Mouse (Mus musculus): Measurements from ENCODE around the gene Rapgef4. TPM values are rescaled to one million over a fixed set of nuclear protein-coding genes. Genes with fewer than 3 reads are reported as not detected.

Rapgef4 gene
- polyA plus RNA-seq, 1 experiment = 0.08 TPM

GRCm38 (mm10) chr2:72021845-72022244, 40.8 kb downstream of the Rapgef4 start:
- no peaks in the 10 kb centered on the region for H3K36me3 ChIP-seq (ENCODE audit: control insufficient read depth, insufficient read depth)
- no peak for TF ChIP-seq USF1 (IDR thresholded peaks at IDR 0.05; ENCODE audit: low read depth)
- TF ChIP-seq MAX (IDR thresholded peaks at IDR 0.05) = no peak
- TF ChIP-seq FOSL1 (IDR thresholded peaks at IDR 0.05; ENCODE audit: insufficient read depth, low read length, poor library complexity, severe bottlenecking) = no peak
- no peak for TF ChIP-seq CEBPB (IDR thresholded peaks at IDR 0.05; ENCODE audit: low read depth)
- TF ChIP-seq MYOG (IDR thresholded peaks at IDR 0.05; ENCODE audit: control insufficient read depth, extremely low read depth, insufficient read length) = no peak
- no peak for TF ChIP-seq MYOD1 (IDR thresholded peaks at IDR 0.05; ENCODE audit: control insufficient read depth, insufficient read length, low read depth)
- TF ChIP-seq CTCF (IDR thresholded peaks at IDR 0.05; ENCODE audit: control insufficient read depth, insufficient read depth, insufficient read length) = no peak
- no peak overlapping the region for H3K4me3 ChIP-seq (ENCODE audit: insufficient read depth, poor library complexity, severe bottlenecking)
- H3K79me3 ChIP-seq (ENCODE audit: low read depth) = no peaks in the 10 kb centered on the region
- H3K79me2 ChIP-seq (ENCODE audit: control insufficient read depth, insufficient read depth) = no peaks in the 10 kb centered on the region
- no peak overlapping the region for H3ac ChIP-seq (ENCODE audit: control insufficient read depth, insufficient read length, low read depth)
- H3K27me3 ChIP-seq (ENCODE audit: control insufficient read depth, insufficient read depth, insufficient read length) = no peaks in the 10 kb centered on the region

GRCm38 (mm10) chr2:72023791-72024190, 42.8 kb downstream of the Rapgef4 start:
- no peaks in the 10 kb centered on the region for H3K79me3 ChIP-seq (ENCODE audit: low read depth)
- TF ChIP-seq CEBPB (IDR thresholded peaks at IDR 0.05; ENCODE audit: low read depth) = no peak
- no peak for TF ChIP-seq CTCF (IDR thresholded peaks at IDR 0.05; ENCODE audit: control insufficient read depth, insufficient read depth, insufficient read length)
- TF ChIP-seq USF1 (IDR thresholded peaks at IDR 0.05; ENCODE audit: low read depth) = no peak
- no peak for TF ChIP-seq FOSL1 (IDR thresholded peaks at IDR 0.05; ENCODE audit: insufficient read depth, low read length, poor library complexity, severe bottlenecking)
- no peak for TF ChIP-seq MAX (IDR thresholded peaks at IDR 0.05)
- no peak for TF ChIP-seq MYOD1 (IDR thresholded peaks at IDR 0.05; ENCODE audit: control insufficient read depth, insufficient read length, low read depth)
- TF ChIP-seq MYOG (IDR thresholded peaks at IDR 0.05; ENCODE audit: control insufficient read depth, extremely low read depth, insufficient read length) = no peak
- no peaks in the 10 kb centered on the region for H3K79me2 ChIP-seq (ENCODE audit: control insufficient read depth, insufficient read depth)
- H3K27me3 ChIP-seq (ENCODE audit: control insufficient read depth, insufficient read depth, insufficient read length) = no peaks in the 10 kb centered on the region
- H3ac ChIP-seq (ENCODE audit: control insufficient read depth, insufficient read length, low read depth) = no peak overlapping the region
- H3K36me3 ChIP-seq (ENCODE audit: control insufficient read depth, insufficient read depth) = no peaks in the 10 kb centered on the region
- H3K4me3 ChIP-seq (ENCODE audit: insufficient read depth, poor library complexity, severe bottlenecking) = no peak overlapping the region

GRCm38 (mm10) chr2:72025660-72026059, 44.6 kb downstream of the Rapgef4 start:
- Histone ChIP-seq H3K27me3 (ENCODE audit: control insufficient read depth, insufficient read depth, insufficient read length) (no peaks in the 10 kb centered on the region), H3K36me3 (ENCODE audit: control insufficient read depth, insufficient read depth) (no peaks in the 10 kb centered on the region), H3K4me3 (ENCODE audit: insufficient read depth, poor library complexity, severe bottlenecking) (no peak overlapping the region), H3K79me3 (ENCODE audit: low read depth) (no peaks in the 10 kb centered on the region), H3K79me2 (ENCODE audit: control insufficient read depth, insufficient read depth) (no peaks in the 10 kb centered on the region), H3ac (ENCODE audit: control insufficient read depth, insufficient read length, low read depth) (no peak overlapping the region)
- TF ChIP-seq MAX (IDR thresholded peaks at IDR 0.05) (no peak), FOSL1 (IDR thresholded peaks at IDR 0.05; ENCODE audit: insufficient read depth, low read length, poor library complexity, severe bottlenecking) (no peak), CTCF (IDR thresholded peaks at IDR 0.05; ENCODE audit: control insufficient read depth, insufficient read depth, insufficient read length) (no peak), MYOG (IDR thresholded peaks at IDR 0.05; ENCODE audit: control insufficient read depth, extremely low read depth, insufficient read length) (no peak), MYOD1 (IDR thresholded peaks at IDR 0.05; ENCODE audit: control insufficient read depth, insufficient read length, low read depth) (no peak), USF1 (IDR thresholded peaks at IDR 0.05; ENCODE audit: low read depth) (no peak), CEBPB (IDR thresholded peaks at IDR 0.05; ENCODE audit: low read depth) (no peak)

- H3K27me3 ChIP-seq (ENCODE audit: control insufficient read depth, insufficient read depth, insufficient read length) = no peaks in the 10 kb centered on the region
- no peaks in the 10 kb centered on the region for H3K79me3 ChIP-seq (ENCODE audit: low read depth)
- no peak for TF ChIP-seq MYOG (IDR thresholded peaks at IDR 0.05; ENCODE audit: control insufficient read depth, extremely low read depth, insufficient read length)
- TF ChIP-seq MYOD1 (IDR thresholded peaks at IDR 0.05; ENCODE audit: control insufficient read depth, insufficient read length, low read depth) = no peak
- TF ChIP-seq CTCF (IDR thresholded peaks at IDR 0.05; ENCODE audit: control insufficient read depth, insufficient read depth, insufficient read length) = no peak
- TF ChIP-seq CEBPB (IDR thresholded peaks at IDR 0.05; ENCODE audit: low read depth) = no peak
- TF ChIP-seq USF1 (IDR thresholded peaks at IDR 0.05; ENCODE audit: low read depth) = no peak
- no peak for TF ChIP-seq MAX (IDR thresholded peaks at IDR 0.05)
- TF ChIP-seq FOSL1 (IDR thresholded peaks at IDR 0.05; ENCODE audit: insufficient read depth, low read length, poor library complexity, severe bottlenecking) = no peak
- no peaks in the 10 kb centered on the region for H3K36me3 ChIP-seq (ENCODE audit: control insufficient read depth, insufficient read depth)
- no peaks in the 10 kb centered on the region for H3K79me2 ChIP-seq (ENCODE audit: control insufficient read depth, insufficient read depth)
- H3ac ChIP-seq (ENCODE audit: control insufficient read depth, insufficient read length, low read depth) = no peak overlapping the region
- no peak overlapping the region for H3K4me3 ChIP-seq (ENCODE audit: insufficient read depth, poor library complexity, severe bottlenecking)
Measured at GRCm38 (mm10) chr2:72026506-72026905, 45.5 kb downstream of the Rapgef4 start.

- TF ChIP-seq CEBPB (IDR thresholded peaks at IDR 0.05; ENCODE audit: low read depth) (no peak), FOSL1 (IDR thresholded peaks at IDR 0.05; ENCODE audit: insufficient read depth, low read length, poor library complexity, severe bottlenecking) (no peak), MYOD1 (IDR thresholded peaks at IDR 0.05; ENCODE audit: control insufficient read depth, insufficient read length, low read depth) (no peak)
Measured at GRCm38 (mm10) chr2:72029081-72029480, 48.0 kb downstream of the Rapgef4 start.

GRCm38 (mm10) chr2:72029586-72030144, 48.6 kb downstream of the Rapgef4 start:
- no peaks in the 10 kb centered on the region for H3K79me2 ChIP-seq (ENCODE audit: control insufficient read depth, insufficient read depth)
- H3K27me3 ChIP-seq (ENCODE audit: control insufficient read depth, insufficient read depth, insufficient read length) = no peaks in the 10 kb centered on the region
- H3K79me3 ChIP-seq (ENCODE audit: low read depth) = no peaks in the 10 kb centered on the region
- no peak overlapping the region for H3ac ChIP-seq (ENCODE audit: control insufficient read depth, insufficient read length, low read depth)
- no peak overlapping the region for H3K4me3 ChIP-seq (ENCODE audit: insufficient read depth, poor library complexity, severe bottlenecking)
- no peak for TF ChIP-seq FOSL1 (IDR thresholded peaks at IDR 0.05; ENCODE audit: insufficient read depth, low read length, poor library complexity, severe bottlenecking)
- TF ChIP-seq CTCF (IDR thresholded peaks at IDR 0.05; ENCODE audit: control insufficient read depth, insufficient read depth, insufficient read length) = no peak
- TF ChIP-seq MAX (IDR thresholded peaks at IDR 0.05) = no peak
- TF ChIP-seq USF1 (IDR thresholded peaks at IDR 0.05; ENCODE audit: low read depth) = no peak
- TF ChIP-seq CEBPB (IDR thresholded peaks at IDR 0.05; ENCODE audit: low read depth) = no peak
- no peak for TF ChIP-seq MYOD1 (IDR thresholded peaks at IDR 0.05; ENCODE audit: control insufficient read depth, insufficient read length, low read depth)
- no peak for TF ChIP-seq MYOG (IDR thresholded peaks at IDR 0.05; ENCODE audit: control insufficient read depth, extremely low read depth, insufficient read length)
- H3K36me3 ChIP-seq (ENCODE audit: control insufficient read depth, insufficient read depth) = no peaks in the 10 kb centered on the region

More at GRCm38 (mm10) chr2:72029081-72029480, 48.0 kb downstream of the Rapgef4 start:
- no peaks in the 10 kb centered on the region for H3K27me3 ChIP-seq (ENCODE audit: control insufficient read depth, insufficient read depth, insufficient read length)
- no peak overlapping the region for H3ac ChIP-seq (ENCODE audit: control insufficient read depth, insufficient read length, low read depth)
- no peaks in the 10 kb centered on the region for H3K79me2 ChIP-seq (ENCODE audit: control insufficient read depth, insufficient read depth)
- no peaks in the 10 kb centered on the region for H3K36me3 ChIP-seq (ENCODE audit: control insufficient read depth, insufficient read depth)
- H3K79me3 ChIP-seq (ENCODE audit: low read depth) = no peaks in the 10 kb centered on the region
- no peak overlapping the region for H3K4me3 ChIP-seq (ENCODE audit: insufficient read depth, poor library complexity, severe bottlenecking)
